ENCODE assay signal across 8 mouse cellular contexts in genomic region chr9:119656111-119656510, GRCm38 (mm10).
DNase-seq lines count a peak whose midpoint lies in the region.

No protein-coding gene starts in this region.

- DNase-seq in cerebellum, adult 9-11 months = peak; percentile 5
- no peak for DNase-seq in cerebellum, adult 8-10 months
- peak; percentile 25 to 48 for DNase-seq in left cerebral cortex, postnatal 14 days (ENCODE audit: low spot score in 2 of 2)
- DNase-seq in left cerebral cortex, adult 18-20 months (ENCODE audit: low spot score in 2 of 2) = no peak
- DNase-seq in adrenal gland, postnatal 36 days = peak; percentile 44 to 73
- DNase-seq in heart, postnatal 4 days = peak; percentile 47
- no peak for DNase-seq in ovary, postnatal 36 days (ENCODE audit: low spot score)
- DNase-seq in urinary bladder, postnatal 4 days (ENCODE audit: low spot score in 2 of 2) = no peak

- intact Hi-C loops in left cerebral cortex, postnatal 14 days (cut with DNase I) = no loop called here

Comparison
In these comparisons a context has a peak if more than half of its experiments do, and no peak if none do; other contexts are left out.
1. DNase-seq: peak in cerebellum, adult 9-11 months (single experiment), left cerebral cortex, postnatal 14 days (2 of 2), adrenal gland, postnatal 36 days (2 of 2) and heart, postnatal 4 days (single experiment); none in cerebellum, adult 8-10 months (single experiment), left cerebral cortex, adult 18-20 months (0 of 2), ovary, postnatal 36 days (single experiment) and urinary bladder, postnatal 4 days (0 of 2).